Mouse (Mus musculus) midbrain, embryonic 13.5 days (tissue): ENCODE measurements around the gene Hmgcl. TPM values are rescaled to one million over a fixed set of nuclear protein-coding genes. Genes with fewer than 3 reads are reported as not detected.

ENCODE experiments used
- ATAC-seq: fragments of 200-750 bp; cut with Nextera tagmentation; 2 replicates; pipeline ENCODE4 v1.8.0; 2017; ENCODE audit warnings: mild to moderate bottlenecking, moderate TSS enrichment, moderate library complexity
- H3K27ac ChIP-seq: fragments of 300-500 bp; sonication (generic); 2 replicates; pipeline ENCODE4 v1.5.1; 2015; ENCODE audit warnings: inconsistent platforms, mild to moderate bottlenecking, moderate library complexity
- H3K27me3 ChIP-seq: fragments of 300-500 bp; sonication (generic); 2 replicates; pipeline ENCODE4 v1.6.1; 2015; ENCODE audit warnings: mild to moderate bottlenecking, inconsistent platforms
- H3K36me3 ChIP-seq: fragments of 300-500 bp; sonication (generic); 2 replicates; pipeline ENCODE4 v1.6.1; 2015; ENCODE audit warnings: mild to moderate bottlenecking, inconsistent platforms
- H3K4me1 ChIP-seq: fragments of 300-500 bp; sonication (generic); replicated peaks from 2 replicates; pipeline ENCODE4 v1.6.1; 2015; ENCODE audit warnings: inconsistent platforms
- H3K4me2 ChIP-seq: fragments of 300-500 bp; sonication (generic); replicated peaks from 2 replicates; pipeline ENCODE4 v1.6.1; 2015; ENCODE audit warnings: moderate library complexity, mild to moderate bottlenecking, inconsistent platforms
- H3K4me3 ChIP-seq: fragments of 300-500 bp; sonication (generic); replicated peaks from 2 replicates; pipeline ENCODE4 v1.5.1; 2015; ENCODE audit warnings: mild to moderate bottlenecking, inconsistent platforms
- H3K9ac ChIP-seq: fragments of 300-500 bp; sonication (generic); replicated peaks from 2 replicates; pipeline ENCODE4 v1.6.1; 2015; ENCODE audit warnings: mild to moderate bottlenecking, inconsistent platforms
- H3K9me3 ChIP-seq: fragments of 300-500 bp; sonication (generic); 2 replicates; pipeline ENCODE4 v1.6.1; 2016; ENCODE audit warnings: mild to moderate bottlenecking, inconsistent platforms
- WGBS: fragments of 180-500 bp; shearing (Covaris S2); methylation state at CpG from one replicate; pipeline ENCODE4 v1.1.7; 2015; 5-methylcytosine and 5-hydroxymethylcytosine counted together
- polyA plus RNA-seq: library from polyadenylated mRNA; unstranded; fragments of >200 nt; fragmentation: Nextera tagmentation; extraction: Ambion mirVana; gene quantifications from 2 replicates; pipeline ENCODE4 v1.2.1, GENCODE M21; 2015

The Hmgcl gene
- polyA plus RNA-seq, 1 experiment from 2014 or later, result 51.0 TPM

DNA sequence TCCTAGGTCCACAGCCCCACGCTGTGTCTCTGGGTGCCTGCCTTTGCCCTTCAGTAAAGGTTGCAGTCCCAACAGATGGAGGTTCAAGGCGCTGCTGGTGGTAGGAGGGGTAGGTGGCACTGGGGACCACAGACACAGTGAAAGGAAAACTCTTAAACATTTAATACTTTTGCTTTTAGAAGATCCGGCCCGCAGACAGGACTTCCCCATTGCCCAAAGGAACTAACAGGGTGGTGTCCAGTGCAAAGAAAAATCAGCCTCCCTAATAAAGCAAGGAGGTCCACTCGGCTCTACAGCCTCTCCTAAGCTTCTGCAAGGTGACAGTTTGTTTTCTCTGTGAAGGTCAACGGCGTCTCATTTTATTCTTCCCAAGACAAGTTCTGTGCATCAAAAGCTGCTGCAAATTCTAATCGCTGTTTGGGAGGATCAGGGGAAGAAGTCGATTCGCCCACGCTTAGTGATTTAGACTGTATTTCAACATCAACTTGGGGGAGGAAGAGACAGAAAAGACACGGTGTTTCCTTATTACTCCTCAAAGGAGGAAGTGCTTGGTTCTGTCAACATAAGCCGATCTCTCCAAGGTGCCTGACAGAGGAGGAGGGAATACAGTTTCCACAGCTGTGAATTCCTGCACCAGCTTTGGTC lies 27.5 kb upstream of the Hmgcl start:
- Histone ChIP-seq H3K27me3 (no peaks in the 10 kb centered on the region), H3K9ac (no peak overlapping the region), H3K4me3 (no peak overlapping the region), H3K27ac (no peak overlapping the region), H3K4me1 (peaks cover 19% of the 10 kb centered on the region), H3K4me2 (no peak overlapping the region), H3K9me3 (no peaks in the 10 kb centered on the region), H3K36me3 (0 out of 2 replicates have a peak, but pooled peaks cover 6% of the 10 kb centered on the region)
- no peak for ATAC-seq
- WGBS, result 93% methylated on average over 13 of the region's 13 CpGs

- H3K9me3 ChIP-seq, result no peaks in the 10 kb centered on the region
- ATAC-seq, result no peak
Observed at GRCm38 (mm10) chr4:135919280-135919639, 27.0 kb upstream of the Hmgcl start.

DNA sequence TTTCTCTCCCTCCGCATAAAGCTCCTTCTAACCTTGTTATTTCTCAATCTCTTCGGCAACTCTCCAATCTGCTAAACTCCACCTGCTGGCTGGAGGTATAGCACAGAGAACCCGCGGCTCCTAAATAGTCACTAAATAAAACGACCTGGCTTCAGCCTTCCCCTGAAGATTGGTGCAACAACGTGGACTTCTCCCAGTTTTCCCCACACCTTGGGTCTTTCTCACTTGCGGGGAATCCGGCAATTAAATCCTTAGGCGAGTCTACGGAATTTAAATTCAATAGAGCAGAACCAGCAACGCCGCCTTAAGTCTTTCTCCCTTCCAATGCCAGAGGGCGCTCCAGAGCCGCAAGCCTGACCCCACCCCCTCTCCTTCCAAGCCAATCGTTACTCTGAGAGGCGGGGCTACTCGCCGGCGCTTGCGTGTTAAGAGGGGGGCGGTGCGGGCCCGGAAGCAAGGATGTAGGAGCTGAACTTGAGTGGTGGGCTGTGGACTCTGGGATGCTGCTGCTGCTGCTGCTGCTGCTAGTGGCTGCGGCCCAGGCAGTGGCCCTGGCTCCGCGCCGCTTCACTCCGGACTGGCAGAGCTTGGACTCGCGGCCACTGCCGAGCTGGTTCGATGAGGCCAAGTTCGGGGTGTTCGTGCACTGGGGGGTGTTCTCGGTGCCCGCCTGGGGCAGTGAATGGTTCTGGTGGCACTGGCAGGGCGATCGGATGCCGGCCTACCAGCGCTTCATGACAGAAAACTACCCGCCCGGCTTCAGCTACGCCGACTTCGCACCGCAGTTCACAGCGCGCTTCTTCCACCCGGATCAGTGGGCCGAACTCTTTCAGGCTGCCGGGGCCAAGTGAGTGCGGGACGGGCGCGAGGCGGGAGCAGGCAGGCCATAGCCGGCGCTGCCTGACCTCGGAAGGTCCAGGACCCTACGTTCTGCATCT lies 25.7 kb upstream of the Hmgcl start, which contains the start of gene Fuca1:
Gene Fuca1, plus strand, starts transcription at position 432 of the 938 bp plus-strand sequence.
- Histone ChIP-seq H3K4me3 (peak within 1 kb of the TSS; percentile 77), H3K4me2 (peak within 1 kb of the TSS; percentile 87), H3K9me3 (no peaks in the 10 kb centered on the region), H3K27ac (peak within 1 kb of the TSS; percentile 87), H3K4me1 (peaks cover 19% of the 10 kb centered on the region), H3K36me3 (peaks cover 16% of the 10 kb centered on the region), H3K9ac (peak within 1 kb of the TSS; percentile 86), H3K27me3 (no peaks in the 10 kb centered on the region)
- peak; percentile 99 for ATAC-seq
- WGBS, result 2% methylated on average over 60 of the region's 60 CpGs

More at GRCm38 (mm10) chr4:135919280-135919639, 27.0 kb upstream of the Hmgcl start:
- no peak overlapping the region for H3K4me2 ChIP-seq
- peaks cover 19% of the 10 kb centered on the region for H3K4me1 ChIP-seq
- no peaks in the 10 kb centered on the region for H3K27me3 ChIP-seq
- 95% methylated on average over 3 of the region's 3 CpGs for WGBS
- 0 out of 2 replicates have a peak, but pooled peaks cover 6% of the 10 kb centered on the region for H3K36me3 ChIP-seq
- no peak overlapping the region for H3K9ac ChIP-seq
- H3K4me3 ChIP-seq, result no peak overlapping the region
- no peak overlapping the region for H3K27ac ChIP-seq

- 9% methylated on average over 26 of the region's 26 CpGs for WGBS
- Histone ChIP-seq H3K27ac (peak overlapping the region; percentile 87), H3K4me2 (peak overlapping the region; percentile 87), H3K9me3 (no peaks in the 10 kb centered on the region), H3K36me3 (peaks cover 25% of the 10 kb centered on the region), H3K4me1 (peaks cover 19% of the 10 kb centered on the region), H3K4me3 (peak overlapping the region; percentile 77), H3K9ac (peak overlapping the region; percentile 86), H3K27me3 (no peaks in the 10 kb centered on the region)
- ATAC-seq, result no peak
Observed at GRCm38 (mm10) chr4:135921257-135922120, 24.8 kb upstream of the Hmgcl start.

GRCm38 (mm10) chr4:135922190-135922589 lies 24.1 kb upstream of the Hmgcl start:
- Histone ChIP-seq H3K4me1 (peaks cover 19% of the 10 kb centered on the region), H3K4me3 (peak overlapping the region; percentile 77), H3K27ac (no peak overlapping the region), H3K9ac (peak overlapping the region; percentile 86; the same call in 1 of the 2 replicates), H3K36me3 (peaks cover 31% of the 10 kb centered on the region), H3K27me3 (no peaks in the 10 kb centered on the region), H3K9me3 (no peaks in the 10 kb centered on the region), H3K4me2 (peak overlapping the region; percentile 87)
- no peak for ATAC-seq
- WGBS, result 90% methylated on average over 1 of the region's 1 CpGs

DNA sequence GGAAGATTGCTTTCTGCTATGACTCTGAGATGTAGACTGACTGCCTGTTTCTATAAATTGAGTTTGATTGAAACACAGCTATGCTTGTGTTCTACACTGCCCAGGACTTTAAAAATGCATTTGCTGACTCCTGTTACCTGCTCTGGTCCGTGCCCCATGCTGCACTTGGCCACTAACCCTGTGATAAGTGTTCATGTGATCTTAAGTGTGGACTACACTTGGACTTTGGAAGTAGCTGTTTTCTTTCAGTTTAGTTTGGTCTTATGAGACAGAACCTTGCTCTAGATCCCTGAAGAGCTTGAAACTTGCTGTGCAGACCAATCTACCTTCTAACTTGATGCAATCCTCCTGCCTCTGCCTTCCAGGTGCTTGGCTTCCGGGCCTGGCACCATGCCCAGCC lies 21.8 kb upstream of the Hmgcl start:
- Histone ChIP-seq H3K9me3 (no peaks in the 10 kb centered on the region), H3K4me2 (no peak overlapping the region), H3K4me1 (peaks cover 19% of the 10 kb centered on the region), H3K27ac (no peak overlapping the region), H3K4me3 (no peak overlapping the region), H3K27me3 (no peaks in the 10 kb centered on the region), H3K9ac (no peak overlapping the region), H3K36me3 (peaks cover 36% of the 10 kb centered on the region)
- no peak for ATAC-seq
- 90% methylated on average over 2 of the region's 2 CpGs for WGBS

DNA sequence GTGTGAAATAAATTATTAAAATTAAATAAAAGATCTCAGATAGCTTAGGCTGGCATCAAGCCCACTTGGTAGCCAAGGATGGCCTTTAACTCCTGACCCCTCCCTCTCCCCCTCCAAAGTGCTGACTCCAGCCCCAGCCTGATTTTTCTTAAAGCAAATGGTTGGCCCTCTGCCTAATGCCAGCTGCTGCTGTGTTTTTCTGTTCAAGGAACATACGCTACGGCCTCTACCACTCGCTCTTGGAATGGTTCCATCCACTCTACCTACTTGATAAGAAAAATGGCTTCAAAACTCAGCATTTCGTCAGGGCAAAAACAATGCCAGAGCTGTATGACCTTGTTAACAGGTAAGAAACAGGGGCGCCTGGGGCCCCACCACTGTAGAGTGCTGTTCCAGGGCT lies 20.9 kb upstream of the Hmgcl start:
- WGBS, result 89% methylated on average over 5 of the region's 5 CpGs
- peaks cover 19% of the 10 kb centered on the region for H3K4me1 ChIP-seq
- no peak overlapping the region for H3K27ac ChIP-seq
- no peak overlapping the region for H3K4me3 ChIP-seq
- peaks cover 36% of the 10 kb centered on the region for H3K36me3 ChIP-seq
- H3K4me2 ChIP-seq, result no peak overlapping the region
- no peak for ATAC-seq
- no peaks in the 10 kb centered on the region for H3K9me3 ChIP-seq
- H3K27me3 ChIP-seq, result no peaks in the 10 kb centered on the region
- no peak overlapping the region for H3K9ac ChIP-seq

DNA sequence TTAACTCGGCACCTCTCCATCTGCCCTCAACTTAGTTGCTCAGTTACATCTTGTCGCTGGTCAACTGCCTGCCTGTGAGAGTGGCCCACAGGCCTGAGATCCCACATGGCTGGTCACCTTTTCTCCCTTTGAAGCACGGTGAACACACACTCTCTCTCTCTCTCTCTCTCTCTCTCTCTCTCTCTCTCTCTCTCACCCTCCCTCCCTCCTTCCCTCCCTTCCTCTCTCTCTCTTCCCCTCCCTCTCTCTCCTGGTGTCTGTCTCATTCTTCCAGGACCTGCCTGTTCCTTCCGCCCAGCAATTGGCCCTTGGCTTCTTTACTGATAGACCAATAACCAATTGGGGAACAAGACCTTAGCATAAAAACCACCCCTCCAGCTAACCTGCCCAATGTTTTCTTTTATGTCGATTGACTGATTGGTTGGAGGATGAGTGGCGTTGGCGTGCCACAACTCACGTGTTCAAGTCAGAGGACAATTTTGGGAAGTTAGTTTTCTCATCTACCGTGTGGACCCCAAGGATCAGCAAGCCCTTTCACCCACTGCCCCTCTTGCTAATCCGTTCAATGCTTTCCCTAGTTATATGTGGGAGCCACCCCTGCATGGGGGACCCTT lies 19.9 kb upstream of the Hmgcl start:
- no peaks in the 10 kb centered on the region for H3K27me3 ChIP-seq
- ATAC-seq, result no peak
- H3K36me3 ChIP-seq, result peaks cover 40% of the 10 kb centered on the region
- WGBS, result 89% methylated on average over 10 of the region's 10 CpGs
- H3K4me2 ChIP-seq, result no peak overlapping the region
- H3K4me1 ChIP-seq, result peaks cover 18% of the 10 kb centered on the region
- H3K9me3 ChIP-seq, result no peaks in the 10 kb centered on the region
- H3K4me3 ChIP-seq, result no peak overlapping the region
- no peak overlapping the region for H3K27ac ChIP-seq
- H3K9ac ChIP-seq, result no peak overlapping the region

GRCm38 (mm10) chr4:135926861-135927260 lies 19.4 kb upstream of the Hmgcl start:
- Histone ChIP-seq H3K27me3 (no peaks in the 10 kb centered on the region), H3K9ac (no peak overlapping the region), H3K27ac (no peak overlapping the region), H3K4me1 (peaks cover 12% of the 10 kb centered on the region), H3K4me3 (no peak overlapping the region), H3K36me3 (peaks cover 42% of the 10 kb centered on the region), H3K4me2 (no peak overlapping the region), H3K9me3 (no peaks in the 10 kb centered on the region)
- 93% methylated on average over 3 of the region's 3 CpGs for WGBS
- ATAC-seq, result no peak

GRCm38 (mm10) chr4:135928376-135928775 lies 17.9 kb upstream of the Hmgcl start:
- Histone ChIP-seq H3K9ac (no peak overlapping the region), H3K27ac (no peak overlapping the region), H3K4me3 (no peak overlapping the region), H3K27me3 (no peaks in the 10 kb centered on the region), H3K36me3 (peaks cover 48% of the 10 kb centered on the region), H3K4me2 (no peak overlapping the region), H3K4me1 (no peaks in the 10 kb centered on the region), H3K9me3 (no peaks in the 10 kb centered on the region)
- ATAC-seq, result no peak
- WGBS, result 86% methylated on average over 9 of the region's 9 CpGs

DNA sequence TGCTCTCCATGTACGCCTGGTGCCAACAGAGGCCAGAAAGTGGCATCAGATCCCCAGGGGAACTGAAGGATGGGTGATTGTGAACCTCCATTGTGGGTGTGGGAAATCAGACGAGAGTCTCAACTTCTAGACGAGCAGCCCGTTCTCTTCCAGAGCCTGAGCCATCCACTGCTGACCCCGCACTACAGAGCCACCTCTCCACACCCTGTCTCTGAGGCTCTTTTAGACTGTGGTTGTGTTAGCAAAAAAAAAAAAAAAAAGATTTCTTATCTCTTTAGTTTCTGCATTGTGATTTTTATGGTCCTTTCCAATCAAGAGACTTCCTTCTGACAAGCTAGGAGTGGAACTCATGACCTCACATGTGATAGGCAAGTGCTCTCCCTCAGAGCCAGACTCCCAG lies 16.8 kb upstream of the Hmgcl start:
- no peak overlapping the region for H3K27ac ChIP-seq
- no peak overlapping the region for H3K4me3 ChIP-seq
- H3K36me3 ChIP-seq, result peaks cover 56% of the 10 kb centered on the region
- 92% methylated on average over 5 of the region's 5 CpGs for WGBS
- no peak overlapping the region for H3K9ac ChIP-seq
- no peaks in the 10 kb centered on the region for H3K27me3 ChIP-seq
- H3K4me2 ChIP-seq, result no peak overlapping the region
- no peaks in the 10 kb centered on the region for H3K9me3 ChIP-seq
- ATAC-seq, result no peak
- no peaks in the 10 kb centered on the region for H3K4me1 ChIP-seq
